Mouse (Mus musculus) ES-Bruce4 (cell line): Measurements from ENCODE around the gene Fam57b.

Experiments
- CTCF ChIP-seq: IDR thresholded peaks from one replicate; pipeline ENCODE4 v1.8.1; 2011; ENCODE audit warnings: low read depth, low read length
- POLR2A ChIP-seq: IDR thresholded peaks from one replicate; pipeline ENCODE4 v1.8.1; 2011; ENCODE audit warnings: low read length; ENCODE audit not compliant: insufficient read depth

- TF ChIP-seq CTCF, result peak; percentile 71
- no peak for TF ChIP-seq POLR2A
Observed at GRCm38 (mm10) chr7:126754866-126755265, 42.6 kb upstream of the Fam57b start.
